Mouse (Mus musculus) liver, embryonic 14.5 days (tissue): ENCODE results near the gene Tex48.

Experiments
- CTCF ChIP-seq: IDR thresholded peaks from 2 replicates; pipeline ENCODE4 v1.5.1; 2016; ENCODE audit warnings: antibody characterized with exemption, low read depth, control low read depth
- EP300 ChIP-seq: IDR thresholded peaks from 2 replicates; pipeline ENCODE4 v1.6.1; 2016; ENCODE audit warnings: antibody characterized with exemption, low read depth

DNA sequence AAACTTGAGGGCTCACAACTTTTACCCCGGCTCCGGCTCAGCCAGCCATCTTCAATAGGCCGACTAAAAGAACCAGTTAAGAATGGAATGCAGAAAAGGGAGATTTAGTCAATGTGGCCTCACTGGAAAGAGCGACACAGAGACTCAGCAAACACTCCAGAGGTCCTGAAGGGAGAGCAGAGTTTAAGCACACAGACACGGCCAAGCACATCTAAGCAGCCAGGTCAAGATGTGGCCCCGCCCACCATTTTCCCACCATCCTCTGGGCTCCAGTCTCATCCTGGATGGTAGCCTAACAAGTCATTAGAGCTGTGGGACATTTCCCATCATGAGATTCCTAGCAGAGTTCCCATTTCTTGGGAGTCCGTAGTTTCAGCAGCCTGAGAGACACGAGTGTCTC is 52.9 kb downstream of the Tex48 start:
- TF ChIP-seq CTCF (no peak), EP300 (no peak)
